Comparison of ENCODE assay signal across 32 mouse cellular contexts in genomic region chr5:28178322-28178721, GRCm38 (mm10). TPM values are rescaled to one million over a fixed set of nuclear protein-coding genes. Genes with fewer than 3 reads are reported as not detected.
"Had no signal": no experiment of that assay in that cellular context is flagged by ENCODE, and none has a peak within 500 bp of the region (broad histone marks: within the 10 kb centered on the region; RNA-seq: fewer than 3 reads in every experiment).

No protein-coding gene starts in this region.

- H3K4me2 ChIP-seq: heart, embryonic 11.5 days; heart, embryonic 13.5 days; heart, embryonic 15.5 days; hindbrain, embryonic 13.5 days; hindbrain, embryonic 15.5 days; kidney, embryonic 15.5 days; limb, embryonic 13.5 days; limb, embryonic 15.5 days had no signal

- H3K27ac ChIP-seq: heart, adult 2 months; heart, embryonic 13.5 days; heart, embryonic 15.5 days; hindbrain, embryonic 13.5 days; hindbrain, embryonic 15.5 days; hindbrain, postnatal 0 days; kidney, embryonic 15.5 days; kidney, postnatal 0 days; limb, embryonic 13.5 days; limb, embryonic 15.5 days had no signal

- H3K4me3 ChIP-seq: heart, adult 2 months; heart, embryonic 13.5 days; heart, embryonic 15.5 days; hindbrain, embryonic 13.5 days; hindbrain, embryonic 15.5 days; kidney, embryonic 15.5 days; limb, embryonic 13.5 days; limb, embryonic 15.5 days had no signal

- H3K9me3 ChIP-seq: heart, embryonic 13.5 days; heart, embryonic 15.5 days; hindbrain, embryonic 13.5 days; hindbrain, embryonic 15.5 days; kidney, embryonic 15.5 days; limb, embryonic 13.5 days; limb, embryonic 15.5 days had no signal

- ATAC-seq: forebrain, postnatal 0 days; hindbrain, postnatal 0 days; intestine, embryonic 16.5 days had no signal

- H3K4me1 ChIP-seq: heart, embryonic 13.5 days; limb, embryonic 13.5 days had no signal

- H3K36me3 ChIP-seq: heart, embryonic 13.5 days; heart, embryonic 15.5 days; hindbrain, embryonic 13.5 days; hindbrain, embryonic 15.5 days; kidney, embryonic 15.5 days; limb, embryonic 13.5 days; limb, embryonic 15.5 days had no signal

- DNase-seq: forebrain, postnatal 0 days; gastrocnemius, postnatal 14 days; gastrocnemius, postnatal 36 days; heart, adult 2 months; heart, postnatal 14 days; heart, postnatal 36 days; kidney, adult 11 months; kidney, adult 2 months; kidney, adult 9 months; kidney, postnatal 14 days; kidney, postnatal 36 days; layer of hippocampus, adult 9-11 months; layer of hippocampus, postnatal 36 days; left cerebral cortex, postnatal 4 days had no signal

- H3K9ac ChIP-seq: forebrain, postnatal 0 days; heart, embryonic 13.5 days; heart, embryonic 15.5 days; hindbrain, embryonic 13.5 days; hindbrain, embryonic 15.5 days; kidney, embryonic 15.5 days; limb, embryonic 13.5 days; limb, embryonic 15.5 days had no signal

RNA-seq across cellular contexts. Expression of gene En2, which starts 12.8 kb away (rescaled TPM):
- total RNA-seq: heart, postnatal 14 days; heart, postnatal 36 days; hematopoietic stem cell, adult 5-6 weeks; left cerebral cortex, postnatal 10 days; left cerebral cortex, postnatal 4 days had no signal
- polyA plus RNA-seq: forebrain, postnatal 0 days; gonadal fat pad, adult 2 months; heart, adult 2 months; heart, embryonic 11.5 days; heart, embryonic 13.5 days; heart, embryonic 15.5 days; heart, postnatal 0 days; intestine, embryonic 14.5 days; intestine, embryonic 16.5 days; kidney, postnatal 0 days; large intestine, adult 2 months; limb, embryonic 11.5 days; limb, embryonic 13.5 days; limb, embryonic 15.5 days had no signal
